In the genomic region with DNA sequence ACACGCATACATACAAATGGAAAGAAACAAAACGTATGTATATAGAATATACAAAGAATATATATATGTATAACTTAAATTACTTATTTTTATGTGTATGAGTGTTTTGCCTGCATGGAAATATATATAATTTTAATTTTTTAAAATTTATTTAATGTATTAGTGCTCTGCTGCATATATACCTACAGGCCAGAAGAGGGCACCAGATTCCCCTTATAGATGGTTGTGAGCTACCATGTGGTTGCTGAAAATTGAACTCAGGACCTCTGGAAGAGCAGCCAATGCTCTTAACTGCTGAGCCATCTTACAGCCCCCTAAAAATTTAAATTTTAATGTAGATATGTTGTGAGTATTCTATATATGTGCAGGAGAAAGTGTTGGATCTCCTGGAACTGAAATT, we compare ENCODE assay signal across 15 mouse cellular contexts. TPM values are rescaled to one million over a fixed set of nuclear protein-coding genes. Genes with fewer than 3 reads are reported as not detected.
DNase-seq lines count a peak whose midpoint lies in the region; ATAC-seq and TF ChIP-seq lines count a peak whose summit lies in the region.
"Had no signal": no experiment of that assay in that cellular context is flagged by ENCODE, and none has a peak within 500 bp of the region (broad histone marks: within the 10 kb centered on the region; RNA-seq: fewer than 3 reads in every experiment).

No protein-coding gene starts in this region.

- no peaks in the 10 kb centered on the region for H3K9me3 ChIP-seq in intestine, postnatal 0 days (ENCODE audit: control insufficient read depth)
- no peaks in the 10 kb centered on the region for H3K9me3 ChIP-seq in intestine, embryonic 16.5 days (ENCODE audit: control insufficient read depth, low read length)
- H3K9me3 ChIP-seq in midbrain, postnatal 0 days (ENCODE audit: low read length): no peaks in the 10 kb centered on the region
- no peaks in the 10 kb centered on the region for H3K9me3 ChIP-seq in midbrain, embryonic 13.5 days
- H3K9me3 ChIP-seq: forebrain, embryonic 12.5 days; hindbrain, embryonic 10.5 days; kidney, embryonic 15.5 days had no signal

- no peak for DNase-seq in midbrain, postnatal 0 days (ENCODE audit: low spot score)
- peak; percentile 32 for DNase-seq in ZHBTc4 (ENCODE audit: low read depth, low spot score)
- no peak for DNase-seq in cerebellum, adult 8-10 months
- DNase-seq: adrenal gland, adult 8-10 months; cerebellum, adult 9-11 months; midbrain, embryonic 14.5 days had no signal

- no peak overlapping the region for H3K4me2 ChIP-seq in intestine, postnatal 0 days (replicated peaks; ENCODE audit: low read depth)
- H3K4me2 ChIP-seq in intestine, embryonic 16.5 days (ENCODE audit: low read depth, low read length): no peak overlapping the region
- H3K4me2 ChIP-seq in midbrain, postnatal 0 days (ENCODE audit: low read depth, low read length, poor library complexity, severe bottlenecking): no peak overlapping the region
- no peak overlapping the region for H3K4me2 ChIP-seq in midbrain, embryonic 13.5 days (replicated peaks)
- H3K4me2 ChIP-seq: forebrain, embryonic 12.5 days; kidney, embryonic 15.5 days had no signal

- peak; percentile 41; the same call in 1 of the 2 replicates for TF ChIP-seq CTCF in intestine, postnatal 0 days (IDR thresholded peaks at IDR 0.05; ENCODE audit: low read depth)
- peak; percentile 45 for TF ChIP-seq CTCF in midbrain, postnatal 0 days (IDR thresholded peaks at IDR 0.05)

- H3K4me1 ChIP-seq in intestine, postnatal 0 days (replicated peaks; ENCODE audit: control insufficient read depth, insufficient read depth, low read length): no peaks in the 10 kb centered on the region
- no peaks in the 10 kb centered on the region for H3K4me1 ChIP-seq in intestine, embryonic 16.5 days (ENCODE audit: control insufficient read depth, insufficient read depth, low read length)
- H3K4me1 ChIP-seq in midbrain, postnatal 0 days (ENCODE audit: insufficient read depth, low read length): no peaks in the 10 kb centered on the region
- no peaks in the 10 kb centered on the region for H3K4me1 ChIP-seq in midbrain, embryonic 13.5 days (replicated peaks)
- H3K4me1 ChIP-seq: forebrain, embryonic 12.5 days; hindbrain, embryonic 10.5 days; kidney, embryonic 15.5 days had no signal

- ATAC-seq in intestine, postnatal 0 days: no peak
- ATAC-seq in intestine, embryonic 16.5 days: no peak
- ATAC-seq in midbrain, postnatal 0 days (ENCODE audit: low FRiP score): no peak
- ATAC-seq in midbrain, embryonic 13.5 days: no peak
- ATAC-seq in monocyte, adult 5-6 weeks (replicated peaks; ENCODE audit: insufficient number of reproducible peaks, low FRiP score, low TSS enrichment, poor library complexity, severe bottlenecking): no peak
- ATAC-seq: inflammation-experienced regulatory T-cells, adult 6 months had no signal

- peaks cover 78% of the 10 kb centered on the region for H3K36me3 ChIP-seq in intestine, postnatal 0 days (ENCODE audit: control insufficient read depth, insufficient read depth)
- H3K36me3 ChIP-seq in intestine, embryonic 16.5 days (ENCODE audit: control insufficient read depth, insufficient read depth, low read length): peaks cover 14% of the 10 kb centered on the region
- peaks cover 53% of the 10 kb centered on the region for H3K36me3 ChIP-seq in midbrain, postnatal 0 days (ENCODE audit: insufficient read depth, low read length)
- peaks cover 75% of the 10 kb centered on the region for H3K36me3 ChIP-seq in midbrain, embryonic 13.5 days

- no peak overlapping the region for H3K4me3 ChIP-seq in intestine, postnatal 0 days (ENCODE audit: low read depth, low read length)
- H3K4me3 ChIP-seq in intestine, embryonic 16.5 days (ENCODE audit: low read length): no peak overlapping the region
- H3K4me3 ChIP-seq in midbrain, postnatal 0 days (ENCODE audit: low read depth, low read length): no peak overlapping the region
- no peak overlapping the region for H3K4me3 ChIP-seq in midbrain, embryonic 13.5 days (replicated peaks)
- H3K4me3 ChIP-seq: forebrain, embryonic 12.5 days; hindbrain, embryonic 10.5 days; kidney, embryonic 15.5 days had no signal

- H3K9ac ChIP-seq in intestine, postnatal 0 days (ENCODE audit: low read depth, low read length): no peak overlapping the region
- H3K9ac ChIP-seq in intestine, embryonic 16.5 days (ENCODE audit: low read depth, low read length): no peak overlapping the region
- no peak overlapping the region for H3K9ac ChIP-seq in midbrain, postnatal 0 days (replicated peaks; ENCODE audit: low read length, poor library complexity, severe bottlenecking)
- H3K9ac ChIP-seq in midbrain, embryonic 13.5 days (replicated peaks): no peak overlapping the region
- H3K9ac ChIP-seq: forebrain, embryonic 12.5 days; kidney, embryonic 15.5 days had no signal

- WGBS in intestine, postnatal 0 days: 94% methylated on average over 2 of the region's 2 CpGs
- WGBS in intestine, embryonic 16.5 days: 94% methylated on average over 2 of the region's 2 CpGs
- 97% methylated on average over 2 of the region's 2 CpGs for WGBS in midbrain, postnatal 0 days
- WGBS in midbrain, embryonic 13.5 days: 95% methylated on average over 2 of the region's 2 CpGs

- H3K27me3 ChIP-seq in intestine, postnatal 0 days (replicated peaks; ENCODE audit: control insufficient read depth, insufficient read depth, low read length): no peaks in the 10 kb centered on the region
- no peaks in the 10 kb centered on the region for H3K27me3 ChIP-seq in intestine, embryonic 16.5 days (replicated peaks; ENCODE audit: control insufficient read depth, insufficient read depth, low read length)
- no peaks in the 10 kb centered on the region for H3K27me3 ChIP-seq in midbrain, postnatal 0 days (ENCODE audit: insufficient read depth, low read length)
- H3K27me3 ChIP-seq in midbrain, embryonic 13.5 days: no peaks in the 10 kb centered on the region
- H3K27me3 ChIP-seq: forebrain, embryonic 12.5 days; kidney, embryonic 15.5 days had no signal

- H3K27ac ChIP-seq in intestine, postnatal 0 days (ENCODE audit: low read depth, low read length): no peak overlapping the region
- no peak overlapping the region for H3K27ac ChIP-seq in intestine, embryonic 16.5 days (ENCODE audit: low read length)
- H3K27ac ChIP-seq in midbrain, postnatal 0 days (ENCODE audit: low read depth, low read length): no peak overlapping the region
- no peak overlapping the region for H3K27ac ChIP-seq in midbrain, embryonic 13.5 days
- H3K27ac ChIP-seq: forebrain, embryonic 12.5 days; hindbrain, embryonic 10.5 days; kidney, embryonic 15.5 days; macrophage had no signal

RNA-seq across cellular contexts. Expression of gene Snx6, which starts 36.7 kb away (rescaled TPM):
- polyA plus RNA-seq in intestine, postnatal 0 days (2015; fragmentation: Nextera tagmentation; extraction: Ambion mirVana): 167 and 187 TPM in 2 replicates
- 147 and 155 TPM in 2 replicates for polyA plus RNA-seq in intestine, embryonic 16.5 days (2015; fragmentation: Nextera tagmentation; extraction: Ambion mirVana)
- total RNA-seq in midbrain, postnatal 0 days (2014; rRNA removed): 76.8 and 112 TPM in 2 replicates
- polyA plus RNA-seq in midbrain, postnatal 0 days (2015; fragmentation: Nextera tagmentation; extraction: Ambion mirVana): 124 and 141 TPM in 2 replicates
- polyA plus RNA-seq in midbrain, embryonic 13.5 days (2015; fragmentation: Nextera tagmentation; extraction: Ambion mirVana): 183 and 192 TPM in 2 replicates
- 76.5 to 87.3 TPM (median 85.8 TPM) in 3 replicates for total RNA-seq in monocyte, adult 5-6 weeks (2017)
